Mouse (Mus musculus) hindbrain, embryonic 12.5 days (tissue): ENCODE data around the gene Cib2. TPM values are rescaled to one million over a fixed set of nuclear protein-coding genes. Genes with fewer than 3 reads are reported as not detected.

Experiments used
- ATAC-seq: fragments of 200-750 bp; cut with Nextera tagmentation; 2 replicates; pipeline ENCODE4 v1.8.0; 2017; ENCODE audit warnings: moderate TSS enrichment; ENCODE audit not compliant: low FRiP score
- H3K27ac ChIP-seq: fragments of 300-500 bp; sonication (generic); 2 replicates; pipeline ENCODE4 v1.5.1; 2016; ENCODE audit warnings: mild to moderate bottlenecking
- H3K27me3 ChIP-seq: fragments of 300-500 bp; sonication (generic); 2 replicates; pipeline ENCODE4 v1.6.1; 2016; ENCODE audit warnings: mild to moderate bottlenecking
- H3K36me3 ChIP-seq: fragments of 300-500 bp; sonication (generic); 2 replicates; pipeline ENCODE4 v1.6.1; 2016; ENCODE audit warnings: mild to moderate bottlenecking
- H3K4me1 ChIP-seq: fragments of 300-500 bp; sonication (generic); 2 replicates; pipeline ENCODE4 v1.6.1; 2016
- H3K4me2 ChIP-seq: fragments of 300-500 bp; sonication (generic); replicated peaks from 2 replicates; pipeline ENCODE4 v1.6.1; 2016; ENCODE audit warnings: mild to moderate bottlenecking
- H3K4me3 ChIP-seq: fragments of 300-500 bp; sonication (generic); 2 replicates; pipeline ENCODE4 v1.5.1; 2016; ENCODE audit warnings: mild to moderate bottlenecking
- H3K9ac ChIP-seq: fragments of 300-500 bp; sonication (generic); 2 replicates; pipeline ENCODE4 v1.6.1; 2016; ENCODE audit warnings: mild to moderate bottlenecking, moderate library complexity
- H3K9me3 ChIP-seq: fragments of 300-500 bp; sonication (generic); replicated peaks from 2 replicates; pipeline ENCODE4 v1.6.1; 2016; ENCODE audit warnings: mild to moderate bottlenecking
- WGBS: fragments of 180-500 bp; shearing (Covaris S2); methylation state at CpG from one replicate; pipeline ENCODE4 v1.1.7; 2016; 5-methylcytosine and 5-hydroxymethylcytosine counted together
- polyA plus RNA-seq: library from polyadenylated mRNA; unstranded; fragments of >200 nt; fragmentation: Nextera tagmentation; extraction: Ambion mirVana; gene quantifications from 2 replicates; pipeline ENCODE4 v1.2.1, GENCODE M21; 2016

The Cib2 gene
- polyA plus RNA-seq, 1 experiment from 2014 or later = 23.5 TPM

DNA sequence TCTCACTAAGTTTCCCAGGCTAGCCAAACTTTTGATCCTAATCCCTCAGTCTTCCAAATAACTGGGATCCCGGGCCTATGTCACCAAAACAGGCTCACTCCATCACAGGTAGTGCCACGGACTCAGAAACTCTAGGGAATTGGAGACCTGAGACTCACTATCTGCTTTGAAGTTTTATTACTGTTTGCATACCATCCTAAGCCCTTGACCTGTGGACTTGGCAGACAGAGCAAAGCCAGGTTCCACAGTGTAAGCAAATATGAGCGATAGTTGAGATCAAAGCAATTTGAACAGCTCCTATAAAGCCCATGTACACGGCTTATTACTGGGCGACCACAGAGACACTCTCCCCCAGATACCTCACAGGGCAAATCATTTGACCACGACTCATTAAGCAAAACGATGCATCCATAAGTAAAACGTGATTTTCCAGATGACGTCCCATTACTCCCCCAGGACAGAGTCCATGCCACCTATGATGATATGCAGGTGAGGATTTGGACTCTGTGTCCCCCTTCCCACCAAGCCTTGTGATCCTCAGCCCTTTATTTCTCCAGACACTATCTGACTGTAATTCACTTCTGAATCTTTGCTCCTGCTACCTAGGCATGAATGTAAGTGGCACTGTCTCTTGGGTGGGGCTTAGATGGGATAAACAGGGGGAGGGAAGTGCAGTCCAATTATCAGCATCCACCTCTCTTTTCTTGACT is 11.3 kb upstream of the Cib2 start:
- no peaks in the 10 kb centered on the region for H3K27me3 ChIP-seq
- no peaks in the 10 kb centered on the region for H3K36me3 ChIP-seq
- no peak overlapping the region for H3K4me3 ChIP-seq
- no peaks in the 10 kb centered on the region for H3K9me3 ChIP-seq
- H3K4me1 ChIP-seq = no peaks in the 10 kb centered on the region
- H3K4me2 ChIP-seq = no peak overlapping the region
- no peak for ATAC-seq
- 85% methylated on average over 9 of the region's 9 CpGs for WGBS
- no peak overlapping the region for H3K27ac ChIP-seq
- no peak overlapping the region for H3K9ac ChIP-seq

GRCm38 (mm10) chr9:54568732-54569131 is 8.7 kb upstream of the Cib2 start:
- Histone ChIP-seq H3K4me3 (no peak overlapping the region), H3K36me3 (no peaks in the 10 kb centered on the region), H3K9me3 (no peaks in the 10 kb centered on the region), H3K27me3 (no peaks in the 10 kb centered on the region), H3K4me2 (no peak overlapping the region), H3K9ac (no peak overlapping the region), H3K27ac (no peak overlapping the region), H3K4me1 (no peaks in the 10 kb centered on the region)
- WGBS = 31% methylated on average over 2 of the region's 2 CpGs
- ATAC-seq = no peak

- WGBS = 63% methylated on average over 4 of the region's 4 CpGs
- Histone ChIP-seq H3K4me2 (no peak overlapping the region), H3K4me1 (no peaks in the 10 kb centered on the region), H3K27me3 (no peaks in the 10 kb centered on the region), H3K36me3 (no peaks in the 10 kb centered on the region), H3K27ac (no peak overlapping the region), H3K9me3 (no peaks in the 10 kb centered on the region), H3K4me3 (no peak overlapping the region), H3K9ac (no peak overlapping the region)
- no peak for ATAC-seq
Measured at GRCm38 (mm10) chr9:54566958-54567357, 6.9 kb upstream of the Cib2 start.

DNA sequence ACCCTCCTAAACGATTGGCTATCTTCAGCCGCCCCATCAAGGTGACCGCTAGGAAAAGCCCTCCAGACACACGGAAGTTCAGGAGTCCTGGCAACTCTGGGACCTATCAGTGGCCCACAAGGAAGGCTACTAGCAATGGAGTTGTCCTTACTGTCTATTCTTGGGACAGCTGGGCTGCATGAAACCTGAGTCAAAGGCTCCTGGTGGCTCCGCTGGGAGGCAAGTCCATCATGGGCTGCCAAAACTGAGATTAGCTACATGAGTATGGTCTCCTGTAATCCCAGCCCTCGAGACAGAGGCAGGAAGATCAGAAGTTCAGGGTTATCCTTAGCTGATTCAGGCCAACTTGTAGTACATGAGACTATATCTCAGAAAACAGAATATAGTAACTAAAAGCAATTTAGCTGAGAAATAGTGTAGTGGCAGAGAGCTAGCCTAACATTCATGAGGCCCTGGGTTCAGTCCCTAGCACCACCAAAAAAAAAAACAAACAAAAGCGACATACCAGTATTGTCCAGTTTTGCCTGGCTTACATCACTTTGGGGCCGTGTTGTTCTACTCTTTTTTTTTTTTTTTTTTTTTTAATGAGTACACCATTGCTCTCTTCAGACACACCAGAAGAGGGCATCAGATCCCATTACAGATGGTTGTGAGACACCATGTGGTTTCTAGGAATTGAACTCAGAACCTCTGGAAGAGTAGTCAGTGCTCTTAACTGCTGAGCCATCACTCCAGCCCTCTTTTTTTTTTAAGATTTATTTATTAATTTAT is 998 bp upstream of the Cib2 start:
- no peak; the same call in 1 of the 2 replicates for ATAC-seq
- no peak overlapping the region for H3K4me2 ChIP-seq
- no peaks in the 10 kb centered on the region for H3K9me3 ChIP-seq
- H3K27me3 ChIP-seq = peaks cover 7% of the 10 kb centered on the region; the same call in 1 of the 2 replicates
- H3K36me3 ChIP-seq = no peaks in the 10 kb centered on the region
- H3K4me1 ChIP-seq = peaks cover 5% of the 10 kb centered on the region; the same call in 1 of the 2 replicates
- H3K9ac ChIP-seq = no peak overlapping the region
- no peak overlapping the region for H3K27ac ChIP-seq
- no peak overlapping the region for H3K4me3 ChIP-seq
- WGBS = 86% methylated on average over 8 of the region's 8 CpGs

DNA sequence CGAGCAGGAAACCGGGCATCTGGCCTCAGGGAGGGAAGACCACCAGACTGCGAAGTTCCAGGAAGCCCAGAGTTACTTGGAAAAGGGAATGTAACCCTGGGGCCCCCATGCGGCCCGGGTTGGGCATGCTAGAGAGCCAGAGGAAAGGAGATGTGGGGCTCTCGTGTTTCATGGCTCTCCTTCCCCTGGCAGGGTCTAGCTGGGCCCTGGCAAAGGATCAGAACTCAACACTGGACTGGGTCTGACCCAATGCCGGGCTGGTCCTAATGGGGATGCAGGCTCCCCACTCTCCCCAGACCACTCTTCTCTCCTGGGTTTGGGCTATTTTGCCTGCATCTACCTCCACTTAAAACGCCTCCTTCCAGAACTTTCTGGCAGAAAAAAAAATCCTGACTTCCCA is 1.3 kb downstream of the Cib2 start:
- H3K4me1 ChIP-seq = peaks cover 5% of the 10 kb centered on the region; the same call in 1 of the 2 replicates
- 78% methylated on average over 8 of the region's 8 CpGs for WGBS
- H3K27me3 ChIP-seq = peaks cover 7% of the 10 kb centered on the region; the same call in 1 of the 2 replicates
- H3K9me3 ChIP-seq = no peaks in the 10 kb centered on the region
- H3K4me3 ChIP-seq = no peak overlapping the region
- no peak for ATAC-seq
- H3K9ac ChIP-seq = no peak overlapping the region
- no peak overlapping the region for H3K4me2 ChIP-seq
- H3K36me3 ChIP-seq = no peaks in the 10 kb centered on the region
- no peak overlapping the region for H3K27ac ChIP-seq

DNA sequence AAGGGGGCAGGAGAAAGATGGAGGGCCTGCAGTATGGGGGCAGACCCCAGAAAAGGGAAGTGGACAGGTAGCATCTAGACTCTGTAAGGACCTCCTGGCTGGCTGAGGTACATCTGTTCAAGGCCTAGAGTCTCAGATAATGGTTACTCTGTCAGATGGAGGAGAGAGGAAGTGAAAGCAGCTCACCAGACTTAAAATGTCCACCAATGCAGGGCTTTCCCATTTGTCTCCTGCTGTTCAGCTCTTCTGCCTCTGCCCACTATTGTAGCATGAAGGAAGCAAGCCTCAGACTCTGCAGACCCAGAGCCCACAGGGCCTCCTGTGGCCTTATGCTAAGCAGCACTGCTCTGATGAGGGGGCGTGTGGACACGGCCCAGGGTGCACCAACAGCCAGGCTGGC is 5.0 kb downstream of the Cib2 start:
- Histone ChIP-seq H3K9me3 (no peaks in the 10 kb centered on the region), H3K4me2 (no peak overlapping the region), H3K4me1 (0 out of 2 replicates have a peak, but pooled peaks cover 3% of the 10 kb centered on the region), H3K36me3 (no peaks in the 10 kb centered on the region), H3K27ac (no peak overlapping the region), H3K27me3 (peaks cover 10% of the 10 kb centered on the region), H3K4me3 (no peak overlapping the region), H3K9ac (no peak overlapping the region)
- 74% methylated on average over 2 of the region's 2 CpGs for WGBS
- no peak for ATAC-seq

- Histone ChIP-seq H3K9me3 (no peaks in the 10 kb centered on the region), H3K27me3 (peaks cover 3% of the 10 kb centered on the region; the same call in 1 of the 2 replicates), H3K9ac (no peak overlapping the region), H3K4me2 (no peak overlapping the region), H3K4me3 (no peak overlapping the region), H3K36me3 (no peaks in the 10 kb centered on the region), H3K4me1 (no peaks in the 10 kb centered on the region), H3K27ac (no peak overlapping the region)
- no peak for ATAC-seq
- 20% methylated on average over 5 of the region's 5 CpGs for WGBS
Measured at GRCm38 (mm10) chr9:54552409-54552808, 7.6 kb downstream of the Cib2 start.

DNA sequence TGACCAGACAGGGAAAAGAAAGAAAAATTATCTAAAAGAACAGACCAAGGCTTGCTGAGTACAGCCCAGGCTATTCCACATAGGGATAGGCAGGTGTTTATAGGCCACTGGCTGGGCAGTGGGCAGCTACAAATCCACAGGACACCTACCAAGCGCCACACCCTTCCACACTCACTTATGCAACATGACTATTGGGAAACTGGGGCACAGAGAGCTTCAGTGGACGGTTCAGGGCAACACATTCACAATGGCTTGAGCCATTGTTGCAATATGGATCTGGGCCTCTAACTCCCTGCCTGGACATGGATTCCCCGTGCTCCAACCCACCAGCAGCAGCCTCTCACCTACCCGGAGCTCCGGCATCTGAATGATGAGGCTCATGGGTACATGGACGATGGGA is 10.6 kb downstream of the Cib2 start:
- Histone ChIP-seq H3K27me3 (peaks cover 3% of the 10 kb centered on the region; the same call in 1 of the 2 replicates), H3K4me2 (no peak overlapping the region), H3K9ac (no peak overlapping the region), H3K27ac (no peak overlapping the region), H3K9me3 (no peaks in the 10 kb centered on the region), H3K4me1 (no peaks in the 10 kb centered on the region), H3K36me3 (peaks cover under 1% of the 10 kb centered on the region; the same call in 1 of the 2 replicates), H3K4me3 (no peak overlapping the region)
- 92% methylated on average over 6 of the region's 6 CpGs for WGBS
- no peak for ATAC-seq

DNA sequence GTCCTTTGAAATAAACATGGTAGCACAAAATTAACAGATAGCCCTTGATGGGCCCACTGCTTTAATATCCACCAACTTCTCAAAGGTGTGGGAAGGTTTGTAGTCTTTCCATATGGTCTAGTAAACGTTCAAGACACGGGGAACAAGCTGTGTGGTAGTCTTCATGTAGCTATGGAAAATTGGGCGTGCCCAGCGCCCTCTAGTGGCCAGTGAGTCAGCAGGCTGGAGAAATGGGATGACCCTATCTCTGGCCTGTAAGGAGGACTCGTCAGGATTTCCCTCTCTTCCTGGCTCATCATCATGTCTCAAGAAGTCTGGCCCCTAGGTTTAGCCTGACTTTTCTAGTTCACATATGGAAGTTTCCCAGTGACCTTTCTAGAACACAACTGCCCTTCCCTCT is 12.5 kb downstream of the Cib2 start:
- Histone ChIP-seq H3K4me3 (no peak overlapping the region), H3K36me3 (peaks cover 5% of the 10 kb centered on the region; the same call in 1 of the 2 replicates), H3K27ac (no peak overlapping the region), H3K4me2 (no peak overlapping the region), H3K4me1 (no peaks in the 10 kb centered on the region), H3K27me3 (no peaks in the 10 kb centered on the region), H3K9me3 (no peaks in the 10 kb centered on the region), H3K9ac (no peak overlapping the region)
- 0 out of 2 replicates have a peak, but pooled peaks have one; percentile 26 for ATAC-seq
- 23% methylated on average over 5 of the region's 5 CpGs for WGBS

DNA sequence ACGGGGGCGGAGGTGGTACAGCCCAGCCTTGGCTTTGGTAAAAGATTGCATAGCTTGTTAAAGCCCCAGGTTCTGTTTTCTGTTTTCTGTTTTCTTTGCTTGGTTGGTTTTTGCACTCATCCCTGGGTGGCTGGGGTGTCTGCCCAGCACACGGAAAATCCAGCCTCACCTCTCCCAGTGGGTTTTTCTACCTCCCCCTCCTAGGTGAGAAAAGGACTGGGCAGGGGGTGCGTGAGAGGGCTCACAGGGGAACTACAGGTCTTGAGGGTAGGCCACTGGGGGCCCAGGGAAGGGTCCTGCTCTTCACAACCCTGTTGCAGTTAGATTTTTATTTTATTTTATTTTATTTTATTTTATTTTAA is 15.1 kb downstream of the Cib2 start:
- 84% methylated on average over 4 of the region's 4 CpGs for WGBS
- Histone ChIP-seq H3K9ac (no peak overlapping the region), H3K4me1 (no peaks in the 10 kb centered on the region), H3K4me2 (no peak overlapping the region), H3K36me3 (peaks cover 5% of the 10 kb centered on the region; the same call in 1 of the 2 replicates), H3K27me3 (no peaks in the 10 kb centered on the region), H3K9me3 (no peaks in the 10 kb centered on the region), H3K27ac (no peak overlapping the region), H3K4me3 (no peak overlapping the region)
- no peak for ATAC-seq

GRCm38 (mm10) chr9:54544212-54544953 is 15.6 kb downstream of the Cib2 start:
- Histone ChIP-seq H3K36me3 (peaks cover 5% of the 10 kb centered on the region; the same call in 1 of the 2 replicates), H3K27ac (no peak overlapping the region), H3K27me3 (no peaks in the 10 kb centered on the region), H3K4me3 (no peak overlapping the region), H3K9me3 (no peaks in the 10 kb centered on the region), H3K4me1 (no peaks in the 10 kb centered on the region), H3K4me2 (no peak overlapping the region), H3K9ac (no peak overlapping the region)
- WGBS = 81% methylated on average over 9 of the region's 9 CpGs
- no peak for ATAC-seq

- H3K27me3 ChIP-seq = no peaks in the 10 kb centered on the region
- no peaks in the 10 kb centered on the region for H3K9me3 ChIP-seq
- no peak overlapping the region for H3K4me3 ChIP-seq
- 78% methylated on average over 5 of the region's 5 CpGs for WGBS
- H3K4me1 ChIP-seq = 0 out of 2 replicates have a peak, but pooled peaks cover 6% of the 10 kb centered on the region
- no peak overlapping the region for H3K4me2 ChIP-seq
- no peak overlapping the region for H3K9ac ChIP-seq
- H3K36me3 ChIP-seq = peaks cover 5% of the 10 kb centered on the region; the same call in 1 of the 2 replicates
- no peak overlapping the region for H3K27ac ChIP-seq
- no peak for ATAC-seq
Measured at GRCm38 (mm10) chr9:54540801-54541200, 19.2 kb downstream of the Cib2 start.
